ENCODE assay signal across 8 mouse cellular contexts in the genomic region with DNA sequence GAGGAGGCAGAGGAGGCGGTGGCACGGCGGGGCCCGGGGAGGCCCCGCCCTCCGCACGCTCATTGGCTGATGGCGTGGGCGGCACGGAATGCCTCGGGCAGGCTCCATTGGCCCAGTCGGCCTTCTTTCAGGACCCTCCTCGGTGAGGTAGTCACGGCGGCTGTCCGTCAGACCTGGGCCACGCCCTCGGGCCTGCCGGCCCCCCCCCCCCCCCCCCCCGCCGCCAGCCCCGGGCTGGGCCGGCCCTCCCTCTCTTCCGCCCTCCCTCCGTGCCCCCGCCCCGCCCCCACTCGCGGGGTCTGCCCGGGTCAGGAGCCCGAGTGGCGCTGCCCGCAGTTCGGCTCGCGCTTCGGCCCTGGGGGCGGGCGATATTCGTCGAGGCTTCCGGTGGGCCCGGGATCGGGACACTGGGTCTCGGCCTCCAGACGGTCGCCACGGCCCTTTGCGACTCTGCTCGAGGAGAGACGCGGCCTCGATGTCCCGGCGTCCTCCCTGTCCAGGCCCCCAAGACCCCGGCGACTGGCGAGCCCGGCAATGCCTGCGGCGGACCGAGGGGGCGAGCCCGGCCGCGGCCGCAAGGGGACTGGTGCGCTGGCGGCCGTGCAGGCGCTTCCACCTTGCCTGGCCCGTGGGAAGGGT. TPM values are rescaled to one million over a fixed set of nuclear protein-coding genes. Genes with fewer than 3 reads are reported as not detected.
DNase-seq lines count a peak whose midpoint lies in the region; ATAC-seq lines count a peak whose summit lies in the region.
"Not testable (repeated sequence)": the region's sequence is repeated elsewhere in the genome, so short reads cannot be mapped to it uniquely, and the experiment has no call there.

A gene (minus strand): TSS at position 16 of the 639 bp plus-strand sequence.

- not testable (repeated sequence) for H3K36me3 ChIP-seq in forebrain, embryonic 11.5 days (ENCODE audit: control insufficient read depth, insufficient read depth, low read length); heart, embryonic 16.5 days (ENCODE audit: control insufficient read depth, insufficient read depth); liver, embryonic 15.5 days (replicated peaks); neural tube, embryonic 11.5 days (ENCODE audit: control insufficient read depth, insufficient read depth, low read length); stomach, embryonic 16.5 days (ENCODE audit: control insufficient read depth, insufficient read depth, low read length)

- peak within 1 kb of the TSS; percentile 68 for H3K4me2 ChIP-seq in forebrain, embryonic 11.5 days (ENCODE audit: low read depth, low read length, severe bottlenecking)
- peak within 1 kb of the TSS; percentile 78 for H3K4me2 ChIP-seq in heart, embryonic 16.5 days (ENCODE audit: low read depth, low read length)
- peak within 1 kb of the TSS; percentile 92 for H3K4me2 ChIP-seq in liver, embryonic 15.5 days
- peak within 1 kb of the TSS; percentile 56 for H3K4me2 ChIP-seq in neural tube, embryonic 11.5 days (ENCODE audit: low read depth)
- peak within 1 kb of the TSS; percentile 65 for H3K4me2 ChIP-seq in stomach, embryonic 16.5 days (ENCODE audit: low read depth, low read length)

- ATAC-seq in CD4-positive, CD25-positive, alpha-beta regulatory T cell, adult 4 months, result peak; percentile 88
- ATAC-seq in forebrain, embryonic 11.5 days (replicated peaks; ENCODE audit: low FRiP score), result peak; percentile 98
- ATAC-seq in heart, embryonic 16.5 days (replicated peaks; ENCODE audit: extremely low read depth, insufficient read depth, low FRiP score), result peak; percentile 96
- peak; percentile 97 for ATAC-seq in liver, embryonic 15.5 days (ENCODE audit: insufficient read depth)
- peak; percentile 97 for ATAC-seq in neural tube, embryonic 11.5 days (ENCODE audit: insufficient read depth, low FRiP score, low TSS enrichment)
- peak; percentile 99 for ATAC-seq in stomach, embryonic 16.5 days (ENCODE audit: insufficient read depth, low FRiP score)

- peak within 1 kb of the TSS; percentile 74 for H3K4me3 ChIP-seq in forebrain, embryonic 11.5 days (ENCODE audit: low read depth, low read length)
- H3K4me3 ChIP-seq in heart, embryonic 16.5 days (ENCODE audit: low read length), result peak within 1 kb of the TSS; percentile 68
- peak within 1 kb of the TSS; percentile 86 for H3K4me3 ChIP-seq in liver, embryonic 15.5 days (replicated peaks)
- peak within 1 kb of the TSS; percentile 71 for H3K4me3 ChIP-seq in neural tube, embryonic 11.5 days (ENCODE audit: low read depth, low read length)
- peak within 1 kb of the TSS; percentile 73 for H3K4me3 ChIP-seq in stomach, embryonic 16.5 days (replicated peaks; ENCODE audit: low read length)

- peak within 1 kb of the TSS; percentile 84 for H3K9ac ChIP-seq in forebrain, embryonic 11.5 days (ENCODE audit: low read length)
- H3K9ac ChIP-seq in heart, embryonic 16.5 days (ENCODE audit: low read length), result peak within 1 kb of the TSS; percentile 85
- H3K9ac ChIP-seq in liver, embryonic 15.5 days, result peak within 1 kb of the TSS; percentile 79
- H3K9ac ChIP-seq in neural tube, embryonic 11.5 days (ENCODE audit: low read length), result peak within 1 kb of the TSS; percentile 87
- peak within 1 kb of the TSS; percentile 86 for H3K9ac ChIP-seq in stomach, embryonic 16.5 days (ENCODE audit: low read length)

- H3K27me3 ChIP-seq in forebrain, embryonic 11.5 days (ENCODE audit: control insufficient read depth, insufficient read depth, low read length); heart, embryonic 16.5 days (ENCODE audit: control insufficient read depth, insufficient read depth, low read length); liver, embryonic 15.5 days; neural tube, embryonic 11.5 days (ENCODE audit: control insufficient read depth, insufficient read depth, low read length); stomach, embryonic 16.5 days (ENCODE audit: control insufficient read depth, insufficient read depth, low read length): not testable (repeated sequence)

- peak within 1 kb of the TSS; percentile 86 for H3K27ac ChIP-seq in forebrain, embryonic 11.5 days (ENCODE audit: low read depth, low read length)
- peak within 1 kb of the TSS; percentile 97 for H3K27ac ChIP-seq in heart, embryonic 16.5 days (ENCODE audit: low read length)
- peak within 1 kb of the TSS; percentile 92 for H3K27ac ChIP-seq in liver, embryonic 15.5 days (replicated peaks)
- peak within 1 kb of the TSS; percentile 91 for H3K27ac ChIP-seq in neural tube, embryonic 11.5 days (ENCODE audit: low read depth, low read length)
- peak within 1 kb of the TSS; percentile 95 for H3K27ac ChIP-seq in stomach, embryonic 16.5 days (ENCODE audit: low read length)

- under 1% methylated on average over 35 of the region's 72 CpGs for WGBS in forebrain, embryonic 11.5 days
- WGBS in heart, embryonic 16.5 days, result under 1% methylated on average over 41 of the region's 72 CpGs
- 0% methylated on average over 40 of the region's 72 CpGs for WGBS in liver, embryonic 15.5 days (ENCODE audit: insufficient replicate concordance)
- WGBS in neural tube, embryonic 11.5 days, result 0% methylated on average over 19 of the region's 72 CpGs
- 0% methylated on average over 43 of the region's 72 CpGs for WGBS in stomach, embryonic 16.5 days

- DNase-seq in c-Kit-positive CD71-positive TER-119-negative erythroid progenitor cells, embryonic 14.5 days (ENCODE audit: low read depth), result peak; percentile 43
- peak; percentile 96 for DNase-seq in forebrain, embryonic 11.5 days (ENCODE audit: low spot score)
- DNase-seq in kidney, postnatal 36 days, result peak; percentile 94 to 95
- DNase-seq in neural tube, embryonic 11.5 days (ENCODE audit: low spot score), result peak; percentile 90

- H3K4me1 ChIP-seq in forebrain, embryonic 11.5 days (replicated peaks; ENCODE audit: control insufficient read depth, insufficient read depth, low read length); neural tube, embryonic 11.5 days (ENCODE audit: control insufficient read depth, insufficient read depth, low read length): not testable (repeated sequence)
- H3K4me1 ChIP-seq in heart, embryonic 16.5 days (ENCODE audit: control insufficient read depth, insufficient read depth, low read length), result peaks cover 14% of the 10 kb centered on the region
- peaks cover 27% of the 10 kb centered on the region for H3K4me1 ChIP-seq in liver, embryonic 15.5 days (replicated peaks)
- H3K4me1 ChIP-seq in stomach, embryonic 16.5 days (ENCODE audit: control insufficient read depth, insufficient read depth, low read length), result peaks cover 13% of the 10 kb centered on the region

- H3K9me3 ChIP-seq in forebrain, embryonic 11.5 days (ENCODE audit: control insufficient read depth, low read length); heart, embryonic 16.5 days (replicated peaks; ENCODE audit: control insufficient read depth, low read length); liver, embryonic 15.5 days (replicated peaks); neural tube, embryonic 11.5 days (ENCODE audit: control insufficient read depth, low read length); stomach, embryonic 16.5 days (replicated peaks; ENCODE audit: control insufficient read depth, low read length): not testable (repeated sequence)

RNA-seq across cellular contexts. Expression of the gene that starts here (rescaled TPM):
- 10 to 100 TPM; 52.6 to 53.7 TPM for polyA plus RNA-seq in CD4-positive, CD25-positive, alpha-beta regulatory T cell, adult 4 months (2017; shearing (Covaris generic))
- polyA plus RNA-seq in forebrain, embryonic 11.5 days (2014; fragmentation: Nextera tagmentation; extraction: Ambion mirVana), result 23.2 and 23.9 TPM in 2 replicates
- polyA plus RNA-seq in heart, embryonic 16.5 days (2015; fragmentation: Nextera tagmentation; extraction: Ambion mirVana), result 18.2 and 19.2 TPM in 2 replicates
- polyA plus RNA-seq in liver, embryonic 15.5 days (2015; fragmentation: Nextera tagmentation; extraction: Ambion mirVana), result 7.8 and 8.0 TPM in 2 replicates
- 17.8 and 22.2 TPM in 2 replicates for polyA plus RNA-seq in neural tube, embryonic 11.5 days (2014; fragmentation: Nextera tagmentation; extraction: Ambion mirVana)
- polyA plus RNA-seq in stomach, embryonic 16.5 days (2015; fragmentation: Nextera tagmentation; extraction: Ambion mirVana), result 23.6 and 26.2 TPM in 2 replicates

Comparison
In these comparisons a context has a peak if more than half of its experiments do, and no peak if none do; other contexts are left out.
1. Peak in every context shown above with its lines: DNase-seq, ATAC-seq, H3K4me3 ChIP-seq and H3K27ac ChIP-seq.
2. DNase-seq: peak in every context shown above with its lines; median percentile 96 in forebrain, embryonic 11.5 days; 94 in kidney, postnatal 36 days; 90 in neural tube, embryonic 11.5 days; 43 in c-Kit-positive CD71-positive TER-119-negative erythroid progenitor cells, embryonic 14.5 days.